Mouse (Mus musculus): ENCODE data around the gene Fnbp4. TPM values are rescaled to one million over a fixed set of nuclear protein-coding genes. Genes with fewer than 3 reads are reported as not detected.

Gene Fnbp4
- 104 and 117 TPM in 2 replicates for polyA plus RNA-seq (2015; fragmentation: Nextera tagmentation; extraction: Ambion mirVana)

GRCm38 (mm10) chr2:90745053-90745678 is at the start of gene Fnbp4:
Fnbp4 (plus strand) TSS chr2:90745370.
- H3K9me3 ChIP-seq (replicated peaks), result no peaks in the 10 kb centered on the region
- H3K4me3 ChIP-seq (replicated peaks), result peak within 1 kb of the TSS; percentile 98
- peak within 1 kb of the TSS; percentile 98 for H3K9ac ChIP-seq
- H3K4me1 ChIP-seq, result peaks cover 31% of the 10 kb centered on the region
- WGBS, result under 1% methylated on average over 44 of the region's 44 CpGs
- H3K27ac ChIP-seq, result peak within 1 kb of the TSS; percentile 98
- peak; percentile 100 for ATAC-seq (replicated peaks; ENCODE audit: low FRiP score)
- H3K36me3 ChIP-seq, result peaks cover 29% of the 10 kb centered on the region
- H3K27me3 ChIP-seq, result no peaks in the 10 kb centered on the region
- H3K4me2 ChIP-seq, result peak within 1 kb of the TSS; percentile 69

GRCm38 (mm10) chr2:90700943-90701342 is 44.2 kb upstream of the Fnbp4 start:
- WGBS, result 78% methylated on average over 4 of the region's 4 CpGs
- Histone ChIP-seq H3K27ac (no peak overlapping the region), H3K4me2 (no peak overlapping the region), H3K9ac (no peak overlapping the region), H3K4me3 (replicated peaks) (no peak overlapping the region), H3K27me3 (no peaks in the 10 kb centered on the region), H3K4me1 (no peaks in the 10 kb centered on the region), H3K9me3 (replicated peaks) (no peaks in the 10 kb centered on the region), H3K36me3 (peaks cover 96% of the 10 kb centered on the region)
- no peak for ATAC-seq (replicated peaks; ENCODE audit: low FRiP score)

GRCm38 (mm10) chr2:90708548-90708947 is 36.6 kb upstream of the Fnbp4 start:
- no peaks in the 10 kb centered on the region for H3K27me3 ChIP-seq
- H3K36me3 ChIP-seq, result peaks cover 98% of the 10 kb centered on the region
- H3K27ac ChIP-seq, result no peak overlapping the region
- H3K9me3 ChIP-seq (replicated peaks), result no peaks in the 10 kb centered on the region
- no peak overlapping the region for H3K9ac ChIP-seq
- no peaks in the 10 kb centered on the region for H3K4me1 ChIP-seq
- H3K4me2 ChIP-seq, result no peak overlapping the region
- ATAC-seq (replicated peaks; ENCODE audit: low FRiP score), result no peak
- 69% methylated on average over 1 of the region's 1 CpGs for WGBS
- H3K4me3 ChIP-seq (replicated peaks), result no peak overlapping the region

- Histone ChIP-seq H3K27ac (no peak overlapping the region), H3K4me2 (no peak overlapping the region), H3K36me3 (peaks cover 91% of the 10 kb centered on the region), H3K27me3 (no peaks in the 10 kb centered on the region), H3K4me3 (replicated peaks) (no peak overlapping the region), H3K4me1 (no peaks in the 10 kb centered on the region), H3K9me3 (replicated peaks) (no peaks in the 10 kb centered on the region), H3K9ac (no peak overlapping the region)
- ATAC-seq (replicated peaks; ENCODE audit: low FRiP score), result peak; percentile 62; the same call in 1 of the 2 replicates
- WGBS, result 93% methylated on average over 7 of the region's 7 CpGs
These were observed 29.5 kb upstream of the Fnbp4 start for GRCm38 (mm10) chr2:90715555-90716092.

GRCm38 (mm10) chr2:90717366-90717765 is 27.8 kb upstream of the Fnbp4 start:
- H3K4me3 ChIP-seq (replicated peaks), result no peak overlapping the region
- 87% methylated on average over 4 of the region's 4 CpGs for WGBS
- no peaks in the 10 kb centered on the region for H3K9me3 ChIP-seq (replicated peaks)
- H3K27me3 ChIP-seq, result no peaks in the 10 kb centered on the region
- no peaks in the 10 kb centered on the region for H3K4me1 ChIP-seq
- ATAC-seq (replicated peaks; ENCODE audit: low FRiP score), result no peak
- no peak overlapping the region for H3K27ac ChIP-seq
- peaks cover 87% of the 10 kb centered on the region for H3K36me3 ChIP-seq
- no peak overlapping the region for H3K4me2 ChIP-seq
- no peak overlapping the region for H3K9ac ChIP-seq

- Histone ChIP-seq H3K9me3 (replicated peaks) (no peaks in the 10 kb centered on the region), H3K4me1 (no peaks in the 10 kb centered on the region), H3K4me2 (no peak overlapping the region), H3K36me3 (peaks cover 86% of the 10 kb centered on the region), H3K27me3 (no peaks in the 10 kb centered on the region), H3K27ac (no peak overlapping the region), H3K4me3 (replicated peaks) (no peak overlapping the region), H3K9ac (no peak overlapping the region)
- 98% methylated on average over 5 of the region's 5 CpGs for WGBS
- ATAC-seq (replicated peaks; ENCODE audit: low FRiP score), result no peak
These were observed 27.2 kb upstream of the Fnbp4 start for GRCm38 (mm10) chr2:90717948-90718347.

GRCm38 (mm10) chr2:90726818-90727217 is 18.4 kb upstream of the Fnbp4 start:
- Histone ChIP-seq H3K9ac (no peak overlapping the region), H3K4me3 (replicated peaks) (no peak overlapping the region), H3K4me1 (no peaks in the 10 kb centered on the region), H3K9me3 (replicated peaks) (no peaks in the 10 kb centered on the region), H3K27me3 (no peaks in the 10 kb centered on the region), H3K36me3 (peaks cover 94% of the 10 kb centered on the region), H3K27ac (no peak overlapping the region), H3K4me2 (no peak overlapping the region)
- 92% methylated on average over 3 of the region's 3 CpGs for WGBS
- ATAC-seq (replicated peaks; ENCODE audit: low FRiP score), result no peak

- Histone ChIP-seq H3K27ac (no peak overlapping the region), H3K4me1 (no peaks in the 10 kb centered on the region), H3K36me3 (peaks cover 77% of the 10 kb centered on the region), H3K9me3 (replicated peaks) (no peaks in the 10 kb centered on the region), H3K4me3 (replicated peaks) (no peak overlapping the region), H3K27me3 (no peaks in the 10 kb centered on the region), H3K9ac (no peak overlapping the region), H3K4me2 (no peak overlapping the region)
- no peak for ATAC-seq (replicated peaks; ENCODE audit: low FRiP score)
- 86% methylated on average over 11 of the region's 11 CpGs for WGBS
These were observed 9.8 kb upstream of the Fnbp4 start for GRCm38 (mm10) chr2:90735326-90735725.

- no peaks in the 10 kb centered on the region for H3K9me3 ChIP-seq (replicated peaks)
- 91% methylated on average over 3 of the region's 3 CpGs for WGBS
- H3K4me2 ChIP-seq, result no peak overlapping the region
- H3K27ac ChIP-seq, result no peak overlapping the region
- no peak overlapping the region for H3K9ac ChIP-seq
- H3K4me3 ChIP-seq (replicated peaks), result no peak overlapping the region
- H3K36me3 ChIP-seq, result peaks cover 42% of the 10 kb centered on the region
- H3K4me1 ChIP-seq, result no peaks in the 10 kb centered on the region
- no peak for ATAC-seq (replicated peaks; ENCODE audit: low FRiP score)
- no peaks in the 10 kb centered on the region for H3K27me3 ChIP-seq
These were observed 6.4 kb upstream of the Fnbp4 start for GRCm38 (mm10) chr2:90738801-90739200.

- no peak overlapping the region for H3K4me3 ChIP-seq (replicated peaks)
- no peak overlapping the region for H3K9ac ChIP-seq
- H3K27ac ChIP-seq, result no peak overlapping the region
- ATAC-seq (replicated peaks; ENCODE audit: low FRiP score), result no peak
- 91% methylated on average over 3 of the region's 3 CpGs for WGBS
- no peaks in the 10 kb centered on the region for H3K27me3 ChIP-seq
- peaks cover 37% of the 10 kb centered on the region for H3K36me3 ChIP-seq
- H3K9me3 ChIP-seq (replicated peaks), result no peaks in the 10 kb centered on the region
- H3K4me2 ChIP-seq, result no peak overlapping the region
- H3K4me1 ChIP-seq, result 0 out of 2 replicates have a peak, but pooled peaks cover 2% of the 10 kb centered on the region
These were observed 5.8 kb upstream of the Fnbp4 start for GRCm38 (mm10) chr2:90739327-90739726.

GRCm38 (mm10) chr2:90739921-90740320 is 5.2 kb upstream of the Fnbp4 start:
- no peak overlapping the region for H3K4me2 ChIP-seq
- 0 out of 2 replicates have a peak, but pooled peaks cover 6% of the 10 kb centered on the region for H3K4me1 ChIP-seq
- H3K27ac ChIP-seq, result no peak overlapping the region
- no peaks in the 10 kb centered on the region for H3K27me3 ChIP-seq
- no peak overlapping the region for H3K9ac ChIP-seq
- no peaks in the 10 kb centered on the region for H3K9me3 ChIP-seq (replicated peaks)
- H3K4me3 ChIP-seq (replicated peaks), result no peak overlapping the region
- 86% methylated on average over 5 of the region's 5 CpGs for WGBS
- no peak for ATAC-seq (replicated peaks; ENCODE audit: low FRiP score)
- H3K36me3 ChIP-seq, result peaks cover 31% of the 10 kb centered on the region

- Histone ChIP-seq H3K9me3 (replicated peaks) (no peaks in the 10 kb centered on the region), H3K27me3 (no peaks in the 10 kb centered on the region), H3K4me3 (replicated peaks) (peak overlapping the region; percentile 98), H3K27ac (peak overlapping the region; percentile 98), H3K4me2 (peak overlapping the region; percentile 58), H3K36me3 (peaks cover 22% of the 10 kb centered on the region), H3K4me1 (peaks cover 28% of the 10 kb centered on the region), H3K9ac (0 out of 2 replicates have a peak overlapping the region, but pooled peaks have one; percentile 7)
- 66% methylated on average over 12 of the region's 12 CpGs for WGBS
- 0 out of 2 replicates have a peak, but pooled peaks have one; percentile 3 for ATAC-seq (replicated peaks; ENCODE audit: low FRiP score)
These were observed 701 bp upstream of the Fnbp4 start for GRCm38 (mm10) chr2:90744285-90745052.

Measured in kidney, embryonic 15.5 days (tissue).